Mouse (Mus musculus) thymus, adult 2 months (tissue): Measurements from ENCODE around the gene Csnk1g2.

Source experiments
- CTCF ChIP-seq: fragments of 200-500 bp; IDR thresholded peaks from 2 replicates; pipeline ENCODE4 v1.5.1; 2012; ENCODE audit warnings: mild to moderate bottlenecking, control low read depth, low read length, moderate library complexity, borderline replicate concordance; ENCODE audit not compliant: control insufficient read depth, poor library complexity, insufficient read depth; ENCODE audit errors: extremely low read depth
- POLR2A ChIP-seq: fragments of 200-500 bp; IDR thresholded peaks from 2 replicates; pipeline ENCODE4 v1.6.1; 2012; ENCODE audit warnings: mild to moderate bottlenecking, low read length, control low read depth, moderate library complexity; ENCODE audit not compliant: control insufficient read depth, poor library complexity, insufficient read depth; ENCODE audit errors: extremely low read depth

- TF ChIP-seq CTCF (0 out of 2 replicates have a peak, but pooled peaks have one; percentile 10), POLR2A (peak; percentile 14; the same call in 1 of the 2 replicates)
Observed at GRCm38 (mm10) chr10:80577195-80578130, 45.2 kb upstream of the Csnk1g2 start, which contains the start of gene Klf16.
